Mouse (Mus musculus): Measurements from ENCODE around the gene Pigyl. TPM values are rescaled to one million over a fixed set of nuclear protein-coding genes. Genes with fewer than 3 reads are reported as not detected.

The Pigyl gene
- polyA plus RNA-seq, 1 experiment from 2014 or later, result 70.2 TPM

DNA sequence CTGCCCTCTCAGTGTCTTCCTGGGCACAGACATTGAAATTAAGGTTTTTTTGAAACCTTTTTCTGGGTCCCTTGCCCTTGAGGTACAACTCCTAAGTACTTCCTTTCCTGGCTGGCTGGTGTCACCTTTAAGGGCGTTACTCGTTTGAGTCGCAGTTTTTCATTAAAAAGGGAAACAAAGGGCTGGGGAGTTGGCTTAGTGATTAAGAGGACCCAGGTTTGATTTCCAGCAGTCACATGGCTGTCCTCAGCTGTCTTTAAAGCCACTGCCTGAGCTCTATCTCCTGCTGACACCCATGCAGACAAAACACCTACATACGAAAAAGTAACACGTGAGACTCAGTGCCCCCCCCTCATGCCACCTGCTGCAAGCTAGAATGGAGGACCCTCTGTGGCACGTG lies 9.3 kb downstream of the Pigyl start:
- Histone ChIP-seq H3K27ac (no peak overlapping the region), H3K9me3 (peaks cover 4% of the 10 kb centered on the region; the same call in 1 of the 2 replicates), H3K36me3 (no peaks in the 10 kb centered on the region), H3K4me3 (no peak overlapping the region), H3K4me1 (no peaks in the 10 kb centered on the region), H3K27me3 (peaks cover 3% of the 10 kb centered on the region; the same call in 1 of the 2 replicates), H3K4me2 (replicated peaks) (no peak overlapping the region), H3K9ac (no peak overlapping the region)
- ATAC-seq (ENCODE audit: low FRiP score, low read depth), result no peak
- 48% methylated on average over 6 of the region's 6 CpGs for WGBS

GRCm38 (mm10) chr9:22166686-22167085 lies 10.0 kb downstream of the Pigyl start:
- no peaks in the 10 kb centered on the region for H3K36me3 ChIP-seq
- peaks cover 3% of the 10 kb centered on the region; the same call in 1 of the 2 replicates for H3K27me3 ChIP-seq
- H3K4me2 ChIP-seq (replicated peaks), result no peak overlapping the region
- 88% methylated on average over 10 of the region's 10 CpGs for WGBS
- no peak overlapping the region for H3K9ac ChIP-seq
- no peak for ATAC-seq (ENCODE audit: low FRiP score, low read depth)
- H3K9me3 ChIP-seq, result peaks cover 4% of the 10 kb centered on the region; the same call in 1 of the 2 replicates
- H3K27ac ChIP-seq, result no peak overlapping the region
- H3K4me3 ChIP-seq, result no peak overlapping the region
- no peaks in the 10 kb centered on the region for H3K4me1 ChIP-seq

GRCm38 (mm10) chr9:22167751-22168150 lies 11.1 kb downstream of the Pigyl start:
- Histone ChIP-seq H3K4me2 (replicated peaks) (no peak overlapping the region), H3K4me3 (no peak overlapping the region), H3K27me3 (peaks cover 3% of the 10 kb centered on the region; the same call in 1 of the 2 replicates), H3K9me3 (peaks cover 4% of the 10 kb centered on the region; the same call in 1 of the 2 replicates), H3K27ac (no peak overlapping the region), H3K4me1 (no peaks in the 10 kb centered on the region), H3K9ac (no peak overlapping the region), H3K36me3 (no peaks in the 10 kb centered on the region)
- ATAC-seq (ENCODE audit: low FRiP score, low read depth), result no peak
- WGBS, result over 99% methylated on average over 4 of the region's 4 CpGs

GRCm38 (mm10) chr9:22169327-22169726 lies 12.7 kb downstream of the Pigyl start:
- H3K4me3 ChIP-seq, result no peak overlapping the region
- no peaks in the 10 kb centered on the region for H3K27me3 ChIP-seq
- no peak overlapping the region for H3K4me2 ChIP-seq (replicated peaks)
- no peak overlapping the region for H3K9ac ChIP-seq
- no peaks in the 10 kb centered on the region for H3K36me3 ChIP-seq
- H3K4me1 ChIP-seq, result no peaks in the 10 kb centered on the region
- ATAC-seq (ENCODE audit: low FRiP score, low read depth), result no peak
- WGBS, result 95% methylated on average over 11 of the region's 11 CpGs
- H3K27ac ChIP-seq, result no peak overlapping the region
- peaks cover 4% of the 10 kb centered on the region; the same call in 1 of the 2 replicates for H3K9me3 ChIP-seq

- no peaks in the 10 kb centered on the region for H3K4me1 ChIP-seq
- H3K36me3 ChIP-seq, result no peaks in the 10 kb centered on the region
- peaks cover 12% of the 10 kb centered on the region for H3K9me3 ChIP-seq
- WGBS, result 77% methylated on average over 4 of the region's 4 CpGs
- H3K27me3 ChIP-seq, result no peaks in the 10 kb centered on the region
- H3K9ac ChIP-seq, result no peak overlapping the region
- no peak overlapping the region for H3K27ac ChIP-seq
- no peak for ATAC-seq (ENCODE audit: low FRiP score, low read depth)
- no peak overlapping the region for H3K4me3 ChIP-seq
- no peak overlapping the region for H3K4me2 ChIP-seq (replicated peaks)
Observed at GRCm38 (mm10) chr9:22172318-22172717, 15.7 kb downstream of the Pigyl start.

DNA sequence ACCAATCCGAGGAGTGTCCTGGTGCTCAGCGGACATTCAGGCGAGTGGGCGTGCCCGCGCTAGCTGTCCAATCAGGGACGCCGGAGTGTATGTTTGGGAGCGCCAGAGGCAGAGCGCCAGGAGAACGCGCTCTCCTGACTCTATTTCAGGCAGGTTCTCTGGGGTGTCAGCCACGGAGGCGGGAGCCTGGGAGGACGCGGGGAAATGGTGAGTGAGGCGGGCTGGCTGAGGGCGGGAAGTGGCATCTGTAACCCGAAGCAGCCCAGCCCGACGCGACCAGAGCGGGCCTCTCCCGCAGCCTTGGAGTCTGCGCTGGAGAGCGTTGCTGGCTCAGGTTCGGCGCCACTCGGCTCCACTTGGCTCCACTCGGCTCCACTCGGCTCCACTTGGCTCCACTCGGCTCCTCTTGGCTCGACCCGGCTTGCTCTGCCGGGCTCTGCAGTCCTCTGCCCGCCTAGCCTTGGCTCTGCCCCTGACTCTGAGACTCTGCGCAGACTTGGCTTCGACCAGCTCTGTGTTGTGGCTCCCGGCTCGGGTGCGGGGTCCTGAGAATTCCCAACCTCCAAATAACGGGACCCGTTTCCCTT lies 31.5 kb downstream of the Pigyl start, which contains the start of gene Zfp872:
TSS of gene Zfp872 (plus strand) at position 66 of the 587 bp plus-strand sequence.
- peaks cover 6% of the 10 kb centered on the region for H3K27me3 ChIP-seq
- peak within 1 kb of the TSS; percentile 73 for H3K4me2 ChIP-seq (replicated peaks)
- ATAC-seq (ENCODE audit: low FRiP score, low read depth), result peak; percentile 83
- H3K27ac ChIP-seq, result no peak within 1 kb of the TSS
- peak within 1 kb of the TSS; percentile 48 for H3K4me3 ChIP-seq
- H3K9me3 ChIP-seq, result peaks cover 13% of the 10 kb centered on the region
- WGBS, result 18% methylated on average over 42 of the region's 43 CpGs
- peak within 1 kb of the TSS; percentile 63 for H3K9ac ChIP-seq
- no peaks in the 10 kb centered on the region for H3K36me3 ChIP-seq
- H3K4me1 ChIP-seq, result no peaks in the 10 kb centered on the region

- no peak overlapping the region for H3K4me2 ChIP-seq (replicated peaks)
- H3K27me3 ChIP-seq, result no peaks in the 10 kb centered on the region
- no peaks in the 10 kb centered on the region for H3K4me1 ChIP-seq
- peaks cover 26% of the 10 kb centered on the region for H3K9me3 ChIP-seq
- no peak overlapping the region for H3K9ac ChIP-seq
- H3K4me3 ChIP-seq, result no peak overlapping the region
- 33% methylated on average over 5 of the region's 5 CpGs for WGBS
- no peak overlapping the region for H3K27ac ChIP-seq
- no peak for ATAC-seq (ENCODE audit: low FRiP score, low read depth)
- H3K36me3 ChIP-seq, result peaks cover 7% of the 10 kb centered on the region; the same call in 1 of the 2 replicates
Observed at GRCm38 (mm10) chr9:22196412-22196811, 39.8 kb downstream of the Pigyl start.

Small RNAs within 50 kb of the gene (microRNA-seq; reads per million reads assigned to microRNA genes)
- not detected for gene Mir7084

Other genes starting within 250 kb of the Pigyl start
- gene Rab3d, start 238.7 kb upstream of the Pigyl start, polyA plus RNA-seq (2015; fragmentation: Nextera tagmentation; extraction: Ambion mirVana), result 14.0 and 15.5 TPM in 2 replicates
- 5.1 and 6.2 TPM in 2 replicates for gene Ccdc159, start 229.4 kb upstream of the Pigyl start, polyA plus RNA-seq (2015; fragmentation: Nextera tagmentation; extraction: Ambion mirVana)
- 41.3 and 46.5 TPM in 2 replicates for gene Tmem205, start 229.3 kb upstream of the Pigyl start, polyA plus RNA-seq (2015; fragmentation: Nextera tagmentation; extraction: Ambion mirVana)
- 8.5 and 9.1 TPM in 2 replicates for gene Plppr2, start 219.8 kb upstream of the Pigyl start, polyA plus RNA-seq (2015; fragmentation: Nextera tagmentation; extraction: Ambion mirVana)
- 4.9 and 6.2 TPM in 2 replicates for gene Swsap1, start 201.1 kb upstream of the Pigyl start, polyA plus RNA-seq (2015; fragmentation: Nextera tagmentation; extraction: Ambion mirVana)
- 6.2 and 6.3 TPM in 2 replicates for gene Epor, start 193.3 kb upstream of the Pigyl start, polyA plus RNA-seq (2015; fragmentation: Nextera tagmentation; extraction: Ambion mirVana)
- gene Rgl3, start 167.4 kb upstream of the Pigyl start, polyA plus RNA-seq (2015; fragmentation: Nextera tagmentation; extraction: Ambion mirVana), result 1.6 TPM in 2 replicates
- gene Ccdc151, start 154.2 kb upstream of the Pigyl start, polyA plus RNA-seq (2015; fragmentation: Nextera tagmentation; extraction: Ambion mirVana), result 1.0 and 1.5 TPM in 2 replicates
- gene Prkcsh, start 154.0 kb upstream of the Pigyl start, polyA plus RNA-seq (2015; fragmentation: Nextera tagmentation; extraction: Ambion mirVana), result 119 and 122 TPM in 2 replicates
- gene Elavl3, start 104.8 kb upstream of the Pigyl start, polyA plus RNA-seq (2015; fragmentation: Nextera tagmentation; extraction: Ambion mirVana), result 0.13 and 0.23 TPM in 2 replicates
- gene Gm49318, start 85.6 kb upstream of the Pigyl start, polyA plus RNA-seq (2015; fragmentation: Nextera tagmentation; extraction: Ambion mirVana), result not detected in 2 replicates
- 11.6 and 12.6 TPM in 2 replicates for gene Zfp653, start 85.5 kb upstream of the Pigyl start, polyA plus RNA-seq (2015; fragmentation: Nextera tagmentation; extraction: Ambion mirVana)
- gene Ecsit, start 71.4 kb upstream of the Pigyl start, polyA plus RNA-seq (2015; fragmentation: Nextera tagmentation; extraction: Ambion mirVana), result 34.9 and 36.8 TPM in 2 replicates
- 2.5 and 5.2 TPM in 2 replicates for gene Cnn1, start 57.6 kb upstream of the Pigyl start, polyA plus RNA-seq (2015; fragmentation: Nextera tagmentation; extraction: Ambion mirVana)
- 190 and 191 TPM in 2 replicates for gene Elof1, start 39.7 kb upstream of the Pigyl start, polyA plus RNA-seq (2015; fragmentation: Nextera tagmentation; extraction: Ambion mirVana)
- 6.5 and 8.4 TPM in 2 replicates for gene Acp5, start 21.1 kb upstream of the Pigyl start, polyA plus RNA-seq (2015; fragmentation: Nextera tagmentation; extraction: Ambion mirVana)
- 0.06 and 0.11 TPM in 2 replicates for gene Zfp872, start 31.2 kb downstream of the Pigyl start, polyA plus RNA-seq (2015; fragmentation: Nextera tagmentation; extraction: Ambion mirVana)
- 15.7 and 17.0 TPM in 2 replicates for gene Zfp809, start 68.9 kb downstream of the Pigyl start, polyA plus RNA-seq (2015; fragmentation: Nextera tagmentation; extraction: Ambion mirVana)
- 9.2 and 9.6 TPM in 2 replicates for gene Zfp599, start 103.0 kb downstream of the Pigyl start, polyA plus RNA-seq (2015; fragmentation: Nextera tagmentation; extraction: Ambion mirVana)
- 29.1 and 30.3 TPM in 2 replicates for gene Zfp810, start 150.8 kb downstream of the Pigyl start, polyA plus RNA-seq (2015; fragmentation: Nextera tagmentation; extraction: Ambion mirVana)
- 36.6 and 40.8 TPM in 2 replicates for gene Anln, start 232.3 kb downstream of the Pigyl start, polyA plus RNA-seq (2015; fragmentation: Nextera tagmentation; extraction: Ambion mirVana)